Mouse (Mus musculus): ENCODE results near the gene Spsb2.
A peak's percentile ranks its signal among the peaks of the same experiment; 100 is the strongest.
"Not testable (repeated sequence)": the region's sequence is repeated elsewhere in the genome, so short reads cannot be mapped to it uniquely, and the experiment has no call there.

Spsb2 gene

DNA sequence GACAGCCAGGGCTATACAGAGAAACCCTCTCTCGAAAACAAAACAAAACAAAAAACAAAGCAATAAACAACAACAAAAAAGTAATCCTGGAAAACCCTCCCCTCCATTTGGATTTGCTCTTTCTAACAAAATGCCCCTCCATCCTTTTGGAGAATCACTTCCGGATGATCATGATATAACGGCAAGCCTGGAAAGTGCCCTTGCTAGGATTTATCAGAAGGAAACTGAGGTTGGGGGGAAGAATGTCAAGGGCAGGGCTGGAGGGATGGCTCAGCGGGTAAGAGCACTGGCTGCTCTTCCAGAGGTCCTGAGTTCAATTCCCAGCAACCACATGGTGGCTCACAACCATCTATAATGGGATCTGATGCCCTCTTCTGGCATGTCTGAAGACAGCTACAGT lies 4.8 kb upstream of the Spsb2 start:
- DNase-seq: not testable (repeated sequence)

DNA sequence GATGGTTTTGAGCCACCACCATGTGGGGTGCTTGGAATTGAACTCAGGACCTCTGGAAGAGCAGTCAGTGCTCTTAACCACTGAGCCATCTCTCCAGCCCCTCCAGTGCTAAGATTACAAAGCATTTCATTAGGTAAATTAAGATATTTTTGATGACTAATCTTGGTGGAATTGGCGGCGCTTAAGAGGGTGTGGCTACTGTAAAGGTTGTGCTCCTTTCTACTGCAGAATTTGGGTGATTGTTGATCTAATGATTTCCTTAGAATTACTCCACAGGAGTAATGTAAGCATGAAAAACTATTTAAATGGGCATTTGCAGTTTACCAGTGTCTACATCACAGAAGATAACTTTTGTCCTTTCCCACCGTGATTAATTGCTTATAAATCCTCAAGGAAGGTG lies 4.1 kb upstream of the Spsb2 start:
- DNase-seq: no peak

DNA sequence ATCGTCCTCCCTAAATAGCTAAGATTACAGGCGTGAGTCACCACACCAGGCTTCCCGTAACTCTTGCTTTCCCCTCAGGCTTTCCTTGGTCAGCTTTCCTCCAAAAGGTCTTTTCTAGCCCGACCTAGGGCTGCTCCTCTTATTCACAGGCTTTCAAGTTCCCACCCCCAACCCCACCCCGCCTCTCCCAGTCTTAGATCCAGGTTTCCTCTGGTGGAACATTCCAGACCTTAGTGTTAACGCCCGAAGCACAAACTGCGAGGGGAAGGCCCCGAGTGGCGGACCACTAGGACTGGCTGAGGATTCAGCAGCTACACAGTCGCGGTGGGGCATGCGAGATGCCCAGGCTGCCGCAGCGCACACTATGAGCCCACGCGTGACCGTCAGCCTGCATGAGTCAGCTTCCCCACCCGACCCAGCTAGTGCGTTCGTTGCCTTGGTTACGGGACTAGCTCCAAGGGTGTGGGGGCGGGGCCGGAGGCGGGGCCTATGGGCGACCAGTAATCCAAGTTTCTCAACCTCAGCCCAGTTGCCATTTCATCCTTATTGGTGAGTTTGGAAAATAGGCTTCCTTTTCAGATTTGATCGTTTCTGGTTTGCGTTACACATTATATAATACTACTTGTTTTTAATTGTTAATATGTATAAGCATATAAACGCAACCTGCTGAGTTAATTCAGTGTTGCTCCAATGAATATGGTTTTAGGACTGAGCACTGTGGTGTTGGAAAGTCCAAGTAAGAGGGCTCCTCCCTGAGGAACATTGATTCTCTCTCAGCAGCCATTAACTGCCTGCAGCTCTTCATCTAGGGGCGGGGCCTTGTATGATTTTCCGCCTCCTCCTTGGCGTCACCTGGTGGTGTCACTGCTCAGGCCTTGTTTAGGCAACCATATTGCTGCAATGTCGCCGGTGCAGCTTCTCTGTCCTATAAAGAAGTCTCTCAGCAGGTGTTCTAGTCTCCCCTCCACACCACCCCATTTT lies 2.8 kb upstream of the Spsb2 start:
- DNase-seq: peak; percentile 93

DNA sequence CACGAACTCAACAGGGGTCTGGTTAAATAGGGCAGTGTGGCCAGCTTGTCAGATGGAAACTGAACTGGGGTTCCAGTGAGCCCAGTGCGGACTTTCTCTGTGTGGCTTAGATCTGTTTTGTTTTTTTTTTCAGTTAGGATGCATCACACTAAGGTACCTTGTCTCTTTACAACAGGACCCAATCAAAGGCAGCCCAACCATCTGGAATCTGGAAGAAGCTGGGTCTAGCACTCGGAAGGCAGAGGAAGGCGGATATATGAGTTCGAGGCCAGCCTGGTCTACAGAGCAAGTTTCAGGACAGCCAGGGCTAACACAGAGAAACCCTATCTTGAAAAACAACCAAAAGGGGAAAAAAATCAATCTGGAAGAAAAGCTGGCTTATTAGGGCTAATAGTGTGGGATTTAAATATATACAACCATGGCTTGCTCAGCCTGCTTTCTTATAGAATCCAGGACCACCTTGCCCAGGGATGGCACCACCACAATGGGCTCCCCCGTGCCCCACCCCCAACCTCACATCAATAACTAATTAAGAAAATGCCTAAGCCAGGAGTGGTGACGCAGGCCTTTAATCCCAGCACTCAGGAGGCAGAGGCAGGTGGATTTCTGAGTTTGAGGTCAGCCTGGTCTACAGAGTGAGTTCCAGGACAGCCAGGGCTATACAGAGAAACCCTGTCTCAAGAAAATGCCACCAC lies 1.9 kb upstream of the Spsb2 start:
- DNase-seq: peak; percentile 51

DNA sequence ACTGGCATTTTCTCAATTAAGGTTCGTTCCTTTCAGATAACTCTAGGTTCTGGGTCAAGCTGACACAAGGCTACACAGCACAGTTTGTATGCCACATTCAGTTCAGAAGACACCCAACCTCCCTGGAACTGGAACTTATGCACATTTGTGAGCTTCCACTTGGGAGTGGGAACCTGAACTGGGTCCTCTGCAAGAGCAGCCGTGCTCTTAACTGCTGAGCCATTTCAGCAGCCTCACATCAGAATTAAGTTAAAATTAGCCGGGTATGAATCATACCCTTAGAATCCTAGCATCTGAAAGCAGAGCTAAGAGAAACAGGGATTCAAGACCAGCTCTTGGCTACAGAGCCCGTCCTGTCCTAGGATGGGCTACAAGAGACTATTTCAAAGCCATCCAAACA lies 1.1 kb upstream of the Spsb2 start:
- DNase-seq: peak; percentile 27

DNA sequence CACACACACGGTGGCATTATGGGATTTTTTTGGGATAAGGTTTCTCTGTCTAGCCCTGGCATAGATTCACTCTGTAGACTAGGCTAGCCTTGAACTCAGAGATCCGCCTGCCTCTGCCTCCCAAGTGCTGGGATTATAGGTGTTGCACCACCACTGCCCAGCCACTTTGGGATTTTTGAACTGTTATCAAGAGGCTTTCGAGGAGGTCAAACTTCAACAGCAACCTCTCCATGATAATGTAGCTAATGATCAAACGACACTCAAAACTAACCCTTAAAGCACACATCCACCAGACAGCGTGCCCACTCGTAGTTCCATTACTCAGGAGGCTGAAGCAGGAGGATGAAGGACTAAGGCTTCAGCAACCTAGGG lies 489 bp upstream of the Spsb2 start:
- peak; percentile 37 for DNase-seq

DNA sequence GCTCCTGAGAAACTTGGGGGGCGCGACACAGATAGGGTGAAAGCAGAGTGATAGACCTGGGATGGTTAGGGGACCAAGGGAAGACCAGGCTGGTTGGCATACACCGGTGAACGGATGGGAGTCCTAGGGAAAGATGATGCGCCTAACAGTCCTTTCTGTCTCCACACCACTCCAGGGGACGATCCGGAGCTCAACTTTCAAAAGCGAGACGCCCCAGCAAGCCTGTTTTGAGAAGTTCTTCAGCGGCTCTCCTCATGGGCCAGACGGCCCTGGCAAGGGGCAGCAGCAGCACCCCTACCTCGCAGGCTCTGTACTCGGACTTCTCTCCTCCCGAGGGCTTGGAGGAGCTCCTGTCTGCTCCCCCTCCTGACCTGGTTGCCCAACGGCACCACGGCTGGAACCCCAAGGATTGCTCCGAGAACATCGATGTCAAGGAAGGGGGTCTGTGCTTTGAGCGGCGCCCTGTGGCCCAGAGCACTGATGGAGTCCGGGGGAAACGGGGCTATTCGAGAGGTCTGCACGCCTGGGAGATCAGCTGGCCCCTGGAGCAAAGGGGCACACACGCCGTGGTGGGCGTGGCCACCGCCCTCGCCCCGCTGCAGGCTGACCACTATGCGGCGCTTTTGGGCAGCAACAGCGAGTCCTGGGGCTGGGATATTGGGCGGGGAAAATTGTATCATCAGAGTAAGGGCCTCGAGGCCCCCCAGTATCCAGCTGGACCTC lies 752 bp downstream of the Spsb2 start:
- DNase-seq: peak; percentile 89

DNA sequence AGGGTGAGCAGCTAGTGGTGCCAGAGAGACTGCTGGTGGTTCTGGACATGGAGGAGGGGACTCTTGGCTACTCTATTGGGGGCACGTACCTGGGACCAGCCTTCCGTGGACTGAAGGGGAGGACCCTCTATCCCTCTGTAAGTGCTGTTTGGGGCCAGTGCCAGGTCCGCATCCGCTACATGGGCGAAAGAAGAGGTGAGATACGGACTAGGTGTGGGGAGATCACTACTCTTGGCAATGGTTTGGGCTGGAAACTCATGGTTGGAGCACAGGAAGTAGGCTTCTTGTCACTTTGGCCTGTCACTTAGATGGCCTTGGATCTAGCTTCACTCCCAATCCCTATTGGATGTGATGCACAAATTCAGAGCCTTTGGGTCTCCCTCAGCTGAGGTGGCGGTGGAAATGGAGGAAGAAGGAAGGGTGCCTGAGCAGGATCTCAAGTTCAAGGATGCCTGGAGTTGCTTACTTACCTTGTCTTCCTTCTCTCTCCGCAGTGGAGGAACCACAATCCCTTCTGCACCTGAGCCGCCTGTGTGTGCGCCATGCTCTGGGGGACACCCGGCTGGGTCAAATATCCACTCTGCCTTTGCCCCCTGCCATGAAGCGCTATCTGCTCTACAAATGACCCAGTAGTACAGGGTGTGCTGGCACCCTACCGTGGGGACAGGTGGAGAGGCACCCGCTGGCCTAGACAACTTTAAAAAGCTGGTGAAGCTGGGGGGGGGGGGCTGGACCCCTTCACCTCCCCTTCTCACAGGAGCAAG lies 1.5 kb downstream of the Spsb2 start:
- DNase-seq: peak; percentile 63

DNA sequence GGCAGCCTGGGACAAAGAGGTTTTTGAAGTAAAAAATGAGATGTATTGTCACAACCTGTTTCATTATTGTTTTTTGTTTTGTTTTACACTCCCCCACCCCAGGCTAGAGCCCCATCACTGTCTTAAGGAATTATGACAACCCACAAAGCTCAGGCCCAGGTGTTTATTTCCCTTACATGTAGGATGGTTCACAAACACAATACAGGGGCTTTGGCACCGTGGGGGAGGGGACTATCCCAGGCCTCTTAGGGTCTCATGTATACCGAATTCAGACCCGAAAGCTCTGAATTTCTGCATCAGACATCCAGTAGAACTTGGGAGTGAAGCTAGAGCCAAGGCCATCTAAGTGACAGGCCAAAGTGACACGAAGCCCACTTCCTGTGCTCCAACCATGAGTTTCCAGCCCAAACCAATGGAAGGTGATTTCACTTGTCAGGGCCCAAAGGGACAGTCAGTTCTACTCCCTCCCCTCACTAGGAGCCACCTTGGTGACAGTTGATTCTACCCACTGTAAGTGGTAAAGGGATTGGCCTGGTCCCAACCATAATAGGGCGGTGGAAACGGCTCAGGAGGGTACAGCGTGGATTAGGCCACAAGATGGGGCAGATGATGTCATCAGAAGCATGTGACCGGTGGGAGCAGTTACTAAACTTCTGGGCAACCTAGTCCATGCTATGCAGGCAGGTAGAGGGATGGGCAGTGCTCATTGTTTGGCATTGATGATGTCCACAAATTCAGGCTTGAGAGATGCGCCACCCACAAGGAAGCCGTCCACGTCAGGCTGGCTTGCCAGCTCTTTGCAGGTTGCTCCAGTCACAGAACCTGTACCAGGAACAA lies 2.3 kb downstream of the Spsb2 start:
- peak; percentile 62 for DNase-seq

DNA sequence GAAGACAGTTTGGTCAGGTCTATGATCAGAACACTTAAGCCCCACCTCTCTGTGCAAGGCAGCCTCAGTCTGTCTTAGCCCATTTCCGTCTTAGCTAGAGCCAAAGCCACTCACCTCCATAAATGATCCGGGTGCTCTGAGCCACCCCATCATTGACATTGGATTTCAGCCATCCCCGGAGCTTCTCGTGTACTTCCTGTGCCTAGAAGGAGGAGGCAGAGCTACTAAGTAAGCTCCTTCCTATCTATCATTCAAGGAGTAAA lies 2.9 kb downstream of the Spsb2 start:
- DNase-seq: no peak

DNA sequence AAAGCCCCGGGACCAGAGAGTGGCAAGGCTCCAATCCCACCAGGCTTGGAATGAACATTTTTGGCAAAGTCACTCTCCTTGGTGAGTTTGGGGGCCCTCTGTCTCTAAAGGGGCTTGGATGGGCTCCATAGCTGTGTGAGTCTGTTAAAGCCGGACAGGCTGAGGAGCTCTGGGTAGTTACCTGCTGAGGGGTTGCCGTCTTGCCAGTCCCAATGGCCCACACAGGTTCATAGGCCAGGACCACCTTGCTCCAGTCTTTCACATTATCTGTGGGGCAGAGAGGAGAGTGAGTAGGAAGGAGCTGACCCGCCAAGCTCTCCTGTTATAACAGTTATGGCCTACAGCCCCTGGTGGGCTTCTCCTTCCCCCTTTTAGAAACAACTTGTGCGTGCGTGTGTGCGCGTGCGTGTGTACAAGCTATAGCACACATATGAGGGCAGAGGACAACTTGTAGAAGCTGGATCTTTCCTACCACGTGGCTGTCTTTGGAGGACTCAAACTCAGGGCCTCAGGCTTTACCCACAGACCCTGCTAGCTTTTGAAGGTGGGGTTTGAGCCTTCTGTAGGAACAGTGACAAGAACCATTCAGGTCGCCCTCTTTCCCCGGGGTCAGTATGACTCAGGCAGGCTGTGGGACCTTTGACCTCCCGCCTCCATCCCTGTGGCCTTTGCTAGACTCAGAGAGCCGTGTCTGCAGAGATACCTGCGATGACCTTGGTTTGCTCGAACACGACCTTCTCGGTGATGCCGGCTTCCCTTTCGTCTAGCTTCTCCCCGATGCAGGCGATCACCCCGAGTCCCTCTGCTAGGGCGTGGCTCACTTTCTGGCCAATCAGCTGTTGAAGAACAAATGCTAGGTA lies 3.5 kb downstream of the Spsb2 start:
- peak; percentile 60 for DNase-seq

DNA sequence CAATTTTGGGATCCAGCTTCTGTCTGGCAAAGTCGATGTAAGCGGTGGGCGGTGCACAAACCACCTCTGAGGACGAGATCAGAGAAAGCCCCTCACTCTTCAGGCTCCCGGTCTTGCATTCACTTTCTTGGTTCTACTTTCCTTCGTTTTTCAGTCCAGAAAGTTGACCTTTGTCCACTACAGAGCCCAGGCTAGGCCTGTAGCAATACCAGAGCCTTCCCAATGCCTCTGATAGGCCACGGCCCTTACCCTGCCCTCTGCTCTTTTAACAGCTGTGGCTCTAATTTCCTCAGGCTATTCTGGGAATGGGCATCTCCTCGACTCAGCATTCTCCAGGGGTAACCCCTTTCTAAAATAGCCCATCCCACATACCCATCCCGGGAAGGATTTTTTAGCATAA lies 4.4 kb downstream of the Spsb2 start:
- no peak for DNase-seq

DNA sequence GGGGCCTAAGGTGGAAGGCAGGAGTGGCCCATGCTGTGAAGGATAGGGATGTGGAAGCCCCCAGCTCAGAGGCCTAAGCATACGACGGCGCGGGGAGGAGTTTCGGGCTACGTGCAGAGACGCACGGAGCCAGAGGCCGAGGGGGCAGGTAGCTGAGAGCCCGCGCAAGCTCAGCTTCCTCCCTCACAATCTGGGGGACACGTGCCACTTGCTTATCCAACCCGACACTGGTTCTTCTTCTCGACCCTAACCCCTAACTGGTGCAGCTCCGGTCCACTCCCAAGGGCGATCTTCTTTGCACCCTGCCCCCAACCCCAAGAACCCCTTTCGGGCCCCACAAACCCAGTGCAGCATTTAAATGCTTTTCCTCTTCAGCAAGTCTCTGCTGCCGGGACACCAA lies 5.0 kb downstream of the Spsb2 start:
- peak; percentile 87 for DNase-seq

DNA sequence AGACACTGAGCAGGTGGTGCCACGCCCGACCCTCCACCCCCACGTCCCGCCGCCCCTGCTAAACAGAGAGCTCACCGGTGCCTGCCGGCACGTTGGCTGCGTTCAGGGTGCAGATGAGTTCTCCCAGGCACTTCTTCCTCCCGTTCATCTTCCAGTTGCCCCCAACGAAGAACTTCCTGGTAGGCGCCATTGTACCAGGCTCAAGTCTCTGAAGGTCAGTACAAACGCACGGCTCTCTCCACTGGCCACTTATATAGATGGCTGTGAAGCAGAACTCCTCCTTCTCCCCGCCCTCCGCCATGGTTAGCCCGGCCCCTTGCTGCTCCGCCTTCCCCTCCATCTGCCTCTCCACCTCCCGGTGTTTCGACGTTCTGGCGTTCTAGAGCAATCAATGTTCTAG lies 5.5 kb downstream of the Spsb2 start, which contains the start of gene Tpi1:
Gene Tpi1 (minus strand): TSS at position 364 of the 400 bp plus-strand sequence.
- peak; percentile 94 for DNase-seq

DNA sequence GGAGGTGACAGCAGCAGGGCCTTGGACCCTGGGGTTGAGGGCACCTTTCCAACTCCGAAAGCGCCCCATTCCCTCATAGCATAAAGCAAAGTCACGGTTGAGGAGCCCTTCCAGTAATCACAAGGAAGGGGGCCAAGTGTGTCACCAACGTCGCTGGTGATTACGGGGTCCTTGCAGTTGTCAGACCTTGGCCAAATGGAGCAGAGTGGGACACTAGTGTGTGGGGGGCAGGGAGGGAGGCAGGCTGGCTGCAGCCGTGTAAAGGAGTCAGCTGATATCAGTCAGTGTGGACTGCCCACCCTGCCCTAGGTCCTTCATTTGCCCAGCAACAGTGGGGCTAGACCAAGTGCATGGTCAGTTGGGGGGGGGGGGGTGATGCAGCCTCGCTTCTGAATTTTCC lies 6.0 kb downstream of the Spsb2 start:
- DNase-seq: no peak

DNA sequence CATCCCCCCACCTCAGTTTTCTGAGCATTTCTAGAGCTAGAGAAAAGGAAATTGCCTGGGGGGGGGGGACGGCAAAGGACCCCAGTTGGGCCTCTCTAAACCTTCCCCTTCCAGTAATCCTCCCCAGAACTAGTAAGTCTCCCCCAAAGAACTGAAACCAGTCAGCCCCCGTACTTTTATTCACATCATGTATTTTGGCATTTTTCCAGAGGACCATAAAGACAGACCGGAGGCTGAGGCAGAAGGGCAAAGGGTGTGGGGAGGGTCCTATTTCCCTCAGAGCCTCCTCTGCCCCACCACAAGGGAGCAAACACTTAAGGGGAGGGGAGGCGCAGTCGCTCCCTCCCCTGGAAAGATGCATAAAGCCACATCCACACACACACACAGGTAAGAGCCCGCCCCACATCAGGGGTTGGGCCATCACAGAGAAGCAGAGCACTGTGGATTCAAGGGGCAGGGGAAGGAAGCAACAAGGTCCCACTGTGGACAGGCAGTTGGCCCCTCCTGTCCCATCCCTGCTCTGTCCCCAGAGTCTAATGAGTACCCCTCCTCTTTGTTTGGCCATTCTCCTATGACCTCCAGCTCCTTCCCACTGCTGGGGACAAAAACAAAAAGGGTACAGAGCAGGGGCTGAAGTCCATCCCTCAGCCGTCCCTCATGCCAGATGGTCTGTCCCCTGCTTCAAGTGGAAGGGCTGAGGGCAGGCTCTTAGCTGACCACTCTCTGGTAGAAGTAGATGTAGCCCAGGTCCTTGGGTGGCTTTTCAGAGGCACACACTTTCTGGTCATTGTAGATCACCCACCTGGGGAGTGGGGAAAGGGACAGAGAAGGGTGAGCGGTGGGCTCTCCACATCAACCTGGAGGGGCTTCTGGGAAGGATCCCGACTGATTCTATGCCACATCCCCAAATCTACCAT lies 6.7 kb downstream of the Spsb2 start:
- peak; percentile 63 for DNase-seq

DNA sequence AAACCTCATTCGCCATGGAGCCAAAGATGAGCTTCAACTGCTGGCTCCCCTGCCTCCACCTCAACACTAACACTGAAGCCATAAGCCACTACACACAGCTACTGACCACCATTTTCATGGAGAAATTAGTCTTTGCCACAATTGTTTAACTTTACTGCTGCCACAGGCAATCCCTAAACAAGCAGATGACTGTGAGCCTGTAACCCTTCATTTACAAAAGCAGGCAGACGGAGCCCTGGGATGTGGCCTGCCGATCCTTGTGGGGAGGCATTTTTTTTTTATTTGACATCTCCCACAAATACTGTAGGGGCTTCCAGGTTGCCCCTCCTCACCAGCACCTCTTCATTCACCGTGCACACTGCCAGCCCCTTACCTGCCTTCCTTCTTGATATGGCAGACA lies 8.2 kb downstream of the Spsb2 start:
- DNase-seq: no peak

DNA sequence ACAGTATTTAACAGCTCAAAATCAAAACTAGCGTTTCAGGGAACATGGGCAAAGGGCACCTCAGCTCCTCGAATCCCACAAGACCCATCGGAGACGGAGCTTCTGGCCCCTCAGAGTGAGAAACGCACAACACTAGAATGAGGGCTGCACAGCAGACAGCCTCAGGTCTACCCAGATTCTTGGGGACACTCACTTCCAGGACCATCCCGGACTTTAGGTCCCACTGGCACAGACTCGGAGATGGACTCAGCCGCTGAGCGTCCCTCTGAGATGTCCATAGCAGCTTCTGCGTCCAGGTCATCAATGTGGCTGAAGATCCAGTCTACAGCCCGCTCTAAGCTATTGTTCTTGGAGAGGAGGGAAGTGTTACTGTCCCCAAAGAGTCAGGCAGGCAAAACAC lies 8.7 kb downstream of the Spsb2 start:
- peak; percentile 18 for DNase-seq

DNA sequence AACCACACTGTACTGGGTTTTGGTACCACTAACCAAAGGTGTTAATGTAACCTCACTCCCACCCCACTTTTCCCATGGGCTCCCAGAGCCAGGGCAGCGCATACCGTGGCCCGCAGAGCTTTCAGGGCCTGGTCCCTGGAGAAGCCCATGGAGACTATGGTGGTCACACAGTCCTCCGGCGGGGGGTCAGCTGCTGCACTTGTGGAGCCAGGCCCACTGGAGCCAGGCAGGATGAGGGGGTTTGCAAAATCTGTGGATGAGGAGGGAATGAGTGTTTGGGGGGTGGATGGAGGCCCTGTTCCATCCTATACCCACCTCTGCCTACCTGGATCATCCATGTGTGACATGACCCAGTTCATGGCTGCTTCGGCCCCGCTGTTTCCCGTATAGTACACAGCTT lies 9.1 kb downstream of the Spsb2 start:
- peak; percentile 30 for DNase-seq

DNA sequence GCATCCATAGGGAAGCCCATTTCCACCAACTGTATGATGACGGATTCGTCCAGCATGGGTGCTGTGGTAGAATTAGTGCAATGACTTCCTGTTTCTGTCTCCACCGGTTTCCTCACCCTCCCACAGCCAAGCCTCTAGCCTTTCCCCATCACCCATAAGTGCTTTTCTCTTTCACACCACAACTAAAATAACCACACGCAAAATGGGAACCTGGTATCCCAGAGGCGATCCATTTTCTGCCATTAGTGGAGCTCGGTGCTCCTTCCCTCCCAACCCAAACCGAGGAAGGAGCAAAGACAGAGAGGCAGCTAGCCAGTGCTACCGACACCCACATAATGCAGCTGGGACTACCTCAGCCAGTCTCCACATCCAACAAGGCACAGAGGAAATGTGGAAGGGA lies 9.5 kb downstream of the Spsb2 start:
- DNase-seq: no peak

Data from cerebellum, adult 9-11 months (tissue).